Mouse (Mus musculus) kidney, adult 2 months (tissue): ENCODE measurements at regions not wholly inside any gene's neighbourhood (a gene's known extent, or its start where the extent isn't known, plus 50 kb on each side); places are given as distances from the start of the nearest gene placed in this dataset.
A peak's percentile ranks its signal among the peaks of the same experiment; 100 is the strongest.

ENCODE experiments used
- CTCF ChIP-seq: fragments of 200-500 bp; conservative IDR thresholded peaks from 2 replicates; pipeline ENCODE4 v1.5.1; 2011; ENCODE audit warnings: low read depth, mild to moderate bottlenecking, control low read depth, low read length, moderate library complexity, mixed read lengths; ENCODE audit not compliant: insufficient read depth, insufficient read length
- POLR2A ChIP-seq: fragments of 200-500 bp; IDR thresholded peaks from one replicate; pipeline ENCODE4 v1.6.1; 2011; ENCODE audit warnings: low read depth, low read length, control low read depth

DNA sequence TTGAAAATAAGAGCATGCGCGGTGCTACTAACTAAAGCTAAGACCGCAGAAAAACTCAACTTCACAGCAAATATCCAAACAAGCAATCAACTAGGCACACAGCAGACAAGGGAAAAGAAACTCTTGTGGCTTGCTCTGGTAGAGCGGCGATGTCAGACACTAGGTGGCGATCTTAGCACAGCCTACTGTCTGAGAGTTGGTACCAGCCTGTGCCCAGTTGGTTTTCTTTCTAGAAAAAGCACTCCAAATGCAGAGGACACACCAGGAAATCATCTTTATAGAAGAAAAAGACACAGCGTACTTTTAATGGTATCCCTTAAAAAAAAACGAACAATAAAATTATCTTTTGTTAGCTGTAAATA lies 115.6 kb downstream of the Kdr start:
- peak; percentile 87 for TF ChIP-seq CTCF
- TF ChIP-seq POLR2A = no peak
